Mouse (Mus musculus) naive thymus-derived CD4-positive, alpha-beta T cell, adult 5 months (primary cell): Measurements from ENCODE around the gene Pcyt1a. TPM values are rescaled to one million over a fixed set of nuclear protein-coding genes. Genes with fewer than 3 reads are reported as not detected.

Experiments
- polyA plus RNA-seq: library from polyadenylated mRNA; unstranded; fragments of 100-300 nt; shearing (Covaris generic); gene quantifications from one replicate; pipeline ENCODE4 v1.2.1, GENCODE M21; 2017

The Pcyt1a gene
- 9.8 TPM for polyA plus RNA-seq

DNA sequence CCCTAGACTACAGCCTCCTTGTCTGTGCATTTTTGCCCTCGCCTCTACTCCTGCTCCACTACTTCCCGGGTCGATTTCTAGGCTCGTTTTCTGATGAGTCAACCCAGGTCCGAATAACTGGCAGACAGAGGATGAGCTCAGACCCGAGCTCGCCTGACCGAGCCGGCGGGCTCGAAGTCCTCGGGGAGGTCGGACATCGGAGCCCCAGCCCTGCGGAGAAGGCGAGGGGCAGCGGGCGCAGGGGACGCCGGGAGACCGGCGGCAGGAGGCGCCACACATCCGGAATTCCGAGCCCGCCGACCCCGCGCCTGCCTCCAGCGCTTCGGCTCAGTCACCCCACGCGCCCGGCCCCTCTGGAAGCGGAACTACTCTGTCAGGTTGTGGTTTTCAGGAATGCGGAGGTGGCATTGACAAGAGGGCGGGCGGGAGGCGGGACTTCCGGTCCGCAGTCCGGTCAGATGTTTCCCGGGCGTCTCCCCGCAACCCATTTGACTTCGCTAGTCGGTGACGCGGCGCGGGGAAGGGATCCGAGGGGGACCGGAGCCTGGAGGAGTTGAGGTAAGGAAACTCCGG lies at the start of gene Pcyt1a:
Gene Pcyt1a (plus strand): TSS at position 448 of the 573 bp plus-strand sequence.

DNA sequence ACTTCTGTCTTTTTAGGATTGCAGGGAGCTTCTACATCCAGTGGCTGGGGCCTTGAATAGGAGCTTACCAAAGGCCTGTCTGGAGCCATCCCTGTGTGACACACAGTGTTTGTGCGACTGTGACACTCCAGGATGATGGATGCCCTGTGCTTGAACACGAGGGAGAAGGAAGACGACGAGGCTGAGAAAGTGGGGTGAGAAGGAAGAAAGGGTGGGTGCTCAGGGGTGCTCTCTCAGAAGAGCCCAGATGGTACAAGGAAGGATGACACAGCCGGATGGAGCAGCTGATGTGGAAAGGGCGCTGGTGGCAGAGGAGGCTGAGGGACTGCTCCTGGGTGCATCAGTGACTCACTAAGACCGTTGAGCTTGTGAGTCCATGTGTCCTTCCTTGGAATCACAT lies 30.5 kb upstream of the Pcyt1a start, which contains the start of gene Tm4sf19:
Gene Tm4sf19 (plus strand): TSS at position 240 of the 400 bp plus-strand sequence.

DNA sequence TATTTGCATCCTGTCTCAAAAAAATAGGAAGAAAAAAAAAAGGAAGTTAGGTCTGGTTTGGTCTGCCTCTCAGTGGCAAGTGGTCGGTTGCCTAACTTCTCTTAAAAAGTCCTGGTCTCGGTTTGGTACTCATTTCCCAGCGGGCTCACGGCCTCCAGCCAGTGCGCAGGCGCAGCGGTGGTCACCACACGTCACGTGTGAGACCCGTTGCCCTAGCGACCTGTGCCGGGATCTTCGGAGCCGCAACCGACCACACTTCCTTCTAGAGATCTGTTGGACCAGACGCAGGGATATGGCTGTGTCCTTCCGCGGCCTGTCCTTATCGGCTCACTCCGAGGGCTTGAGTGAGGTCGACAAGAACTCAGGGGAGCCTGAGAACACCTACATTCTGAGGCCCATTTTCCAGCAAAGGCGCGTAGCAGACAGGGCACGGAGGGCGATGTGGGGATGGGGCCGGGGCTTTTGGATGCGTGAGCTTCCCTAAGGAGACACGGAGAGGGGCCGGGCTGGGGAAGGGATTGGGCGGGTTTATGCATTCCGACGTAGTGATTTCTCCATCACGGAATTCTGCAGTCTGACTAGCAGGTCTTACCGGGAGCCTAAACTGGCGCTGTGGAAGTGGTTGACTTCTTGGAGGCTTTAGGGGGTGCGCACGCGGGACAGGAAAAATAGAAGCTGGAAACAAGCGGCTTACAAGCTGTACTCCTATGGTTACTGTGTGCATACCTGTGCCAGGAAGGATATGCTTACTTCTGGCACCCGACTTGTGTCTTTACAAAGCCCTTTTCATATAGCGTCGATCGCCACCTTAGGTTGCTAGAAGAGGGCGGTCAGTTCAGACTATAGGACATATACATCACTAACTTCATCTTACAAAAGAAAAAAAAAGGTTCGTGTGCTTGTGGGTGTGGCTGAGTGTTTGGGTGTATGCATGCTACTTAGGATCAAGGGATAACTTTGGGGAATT lies 10.9 kb upstream of the Pcyt1a start, which contains the start of gene Tctex1d2:
Gene Tctex1d2 (plus strand): TSS at position 186 of the 967 bp plus-strand sequence.

DNA sequence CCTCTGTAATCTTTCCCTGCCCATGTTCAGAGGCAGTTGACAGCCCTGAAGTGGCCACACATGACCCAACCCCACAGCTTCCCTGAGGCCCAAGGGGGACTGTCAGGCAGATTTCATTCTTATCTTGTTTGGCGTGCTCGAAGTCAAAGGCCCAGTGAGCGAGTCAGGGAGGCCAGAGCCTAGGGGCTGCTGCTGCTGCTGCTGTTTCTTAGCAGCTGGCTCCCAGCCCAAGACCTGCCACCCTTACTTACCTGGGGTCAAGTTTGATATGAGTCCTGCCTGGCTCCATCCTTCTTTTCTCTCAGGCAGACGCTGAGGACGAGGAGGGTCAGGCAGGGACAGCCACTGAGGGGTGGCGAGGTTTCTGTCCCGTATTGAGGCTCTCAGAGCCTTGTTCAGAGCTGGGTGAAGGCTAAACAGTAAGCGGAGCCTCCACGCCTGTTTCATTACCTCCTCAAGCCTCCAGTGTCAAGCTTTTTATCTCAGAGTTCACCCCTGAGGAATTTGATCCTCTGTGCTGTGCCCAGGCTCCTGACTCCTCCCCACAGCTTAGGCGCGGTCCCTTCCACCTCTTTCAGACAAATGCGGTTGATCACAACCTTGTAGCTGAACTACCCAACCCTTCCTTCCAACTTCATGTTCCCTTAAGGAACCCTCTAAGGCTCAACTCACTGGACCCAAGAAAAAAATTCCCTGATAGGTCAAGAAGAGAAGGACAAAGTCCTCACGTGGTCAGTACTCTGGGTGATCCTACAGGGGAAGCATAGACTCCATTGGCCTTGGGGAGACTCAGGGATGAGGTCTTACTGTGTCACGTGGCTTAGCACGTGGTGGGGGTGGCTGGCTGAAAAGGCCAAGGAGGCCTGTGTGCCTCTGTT lies 56.8 kb downstream of the Pcyt1a start, which contains the start of gene Slc51a:
Gene Slc51a (minus strand): TSS at position 646 of the 878 bp plus-strand sequence.

DNA sequence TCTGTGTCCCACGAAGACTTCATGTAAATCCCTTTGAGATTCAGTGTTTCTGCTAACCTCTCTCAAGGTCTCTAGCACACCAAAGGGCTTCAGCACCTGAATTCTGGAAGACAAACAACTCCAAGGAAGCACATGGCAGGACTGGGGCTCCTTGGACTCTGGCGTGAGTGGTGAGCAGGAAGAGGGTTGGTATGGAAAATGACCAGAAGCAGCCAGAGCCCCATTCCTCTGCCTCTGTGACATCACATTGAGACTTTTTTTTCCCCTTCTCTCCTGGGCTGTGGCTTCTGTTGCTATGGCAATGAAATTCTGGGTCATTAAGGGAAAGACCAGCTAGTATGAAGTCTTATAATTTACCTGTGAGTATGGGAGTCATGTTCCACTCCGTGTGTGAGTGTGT lies 65.2 kb downstream of the Pcyt1a start, which contains the start of gene Zdhhc19:
Gene Zdhhc19 (plus strand): TSS at position 301 of the 400 bp plus-strand sequence.

Other genes starting within 250 kb of the Pcyt1a start
- gene Fbxo45, start 183.8 kb upstream of the Pcyt1a start, polyA plus RNA-seq: 11.6 TPM
- gene Wdr53, start 183.7 kb upstream of the Pcyt1a start, polyA plus RNA-seq: 10.5 TPM
- gene Smco1, start 159.5 kb upstream of the Pcyt1a start, polyA plus RNA-seq: not detected
- 23.1 TPM for gene Rnf168, start 153.5 kb upstream of the Pcyt1a start, polyA plus RNA-seq
- 56.0 TPM for gene Ubxn7, start 98.7 kb upstream of the Pcyt1a start, polyA plus RNA-seq
- gene Tm4sf19, start 30.4 kb upstream of the Pcyt1a start, polyA plus RNA-seq: not detected
- 1.1 TPM for gene Tctex1d2, start 11.2 kb upstream of the Pcyt1a start, polyA plus RNA-seq
- gene Slc51a, start 57.0 kb downstream of the Pcyt1a start, polyA plus RNA-seq: not detected
- not detected for gene Zdhhc19, start 65.3 kb downstream of the Pcyt1a start, polyA plus RNA-seq
- gene Tfrc, start 178.0 kb downstream of the Pcyt1a start, polyA plus RNA-seq: 38.4 TPM
- gene Tnk2, start 213.0 kb downstream of the Pcyt1a start, polyA plus RNA-seq: 7.0 TPM